Comparison of ENCODE assay signal across 9 mouse cellular contexts in genomic region chr11:54464557-54465244, GRCm38 (mm10). TPM values are rescaled to one million over a fixed set of nuclear protein-coding genes. Genes with fewer than 3 reads are reported as not detected.
DNase-seq lines count a peak whose midpoint lies in the region; ATAC-seq and TF ChIP-seq lines count a peak whose summit lies in the region.
"Had no signal": no experiment of that assay in that cellular context is flagged by ENCODE, and none has a peak within 500 bp of the region (broad histone marks: within the 10 kb centered on the region; RNA-seq: fewer than 3 reads in every experiment).

No protein-coding gene starts in this region.

- no peak for TF ChIP-seq POLR2A in spleen, adult 2 months (IDR thresholded peaks at IDR 0.05; ENCODE audit: low read depth, low read length)

- peaks cover 16% of the 10 kb centered on the region for H3K4me1 ChIP-seq in heart, embryonic 13.5 days
- H3K4me1 ChIP-seq in spleen, adult 2 months (ENCODE audit: control insufficient read depth, insufficient read depth, insufficient read length), result peaks cover 9% of the 10 kb centered on the region; the same call in 1 of the 2 replicates
- H3K4me1 ChIP-seq in heart, embryonic 16.5 days (ENCODE audit: control insufficient read depth, insufficient read depth, low read length), result peaks cover 13% of the 10 kb centered on the region
- no peaks in the 10 kb centered on the region for H3K4me1 ChIP-seq in midbrain, embryonic 10.5 days
- H3K4me1 ChIP-seq: embryonic facial prominence, embryonic 15.5 days had no signal

- intact Hi-C loops in heart, postnatal 36 days (cut with DNase I), result no loop called here

- no peak overlapping the region for H3K4me3 ChIP-seq in heart, embryonic 13.5 days
- no peak overlapping the region for H3K4me3 ChIP-seq in spleen, adult 2 months (ENCODE audit: extremely low read depth, insufficient read depth, insufficient read length)
- no peak overlapping the region for H3K4me3 ChIP-seq in heart, embryonic 16.5 days (ENCODE audit: low read length)
- no peak overlapping the region for H3K4me3 ChIP-seq in midbrain, embryonic 10.5 days
- H3K4me3 ChIP-seq: embryonic facial prominence, embryonic 15.5 days had no signal

- no peak overlapping the region for H3K4me2 ChIP-seq in heart, embryonic 13.5 days
- no peak overlapping the region for H3K4me2 ChIP-seq in heart, embryonic 16.5 days (ENCODE audit: low read depth, low read length)
- H3K4me2 ChIP-seq: embryonic facial prominence, embryonic 15.5 days had no signal

- H3K27ac ChIP-seq in heart, embryonic 13.5 days (replicated peaks), result peak overlapping the region; percentile 42
- peak overlapping the region; percentile 83 for H3K27ac ChIP-seq in spleen, adult 2 months (ENCODE audit: insufficient read depth, low read length)
- H3K27ac ChIP-seq in heart, embryonic 16.5 days (ENCODE audit: low read length), result peak overlapping the region; percentile 58
- no peak overlapping the region for H3K27ac ChIP-seq in midbrain, embryonic 10.5 days (replicated peaks)
- H3K27ac ChIP-seq: embryonic facial prominence, embryonic 15.5 days had no signal

- ATAC-seq in heart, embryonic 13.5 days (ENCODE audit: extremely low read depth, insufficient number of reproducible peaks, low FRiP score, low TSS enrichment), result no peak
- no peak for ATAC-seq in heart, embryonic 16.5 days (replicated peaks; ENCODE audit: extremely low read depth, insufficient read depth, low FRiP score)

- H3K9me3 ChIP-seq in heart, embryonic 13.5 days, result no peaks in the 10 kb centered on the region
- 0 out of 2 replicates have a peak, but pooled peaks cover 2% of the 10 kb centered on the region for H3K9me3 ChIP-seq in heart, embryonic 16.5 days (replicated peaks; ENCODE audit: control insufficient read depth, low read length)
- H3K9me3 ChIP-seq in midbrain, embryonic 10.5 days (replicated peaks), result 0 out of 2 replicates have a peak, but pooled peaks cover 3% of the 10 kb centered on the region
- H3K9me3 ChIP-seq: embryonic facial prominence, embryonic 15.5 days had no signal

- DNase-seq in heart, postnatal 36 days, result no peak
- no peak for DNase-seq in spleen, adult 2 months (ENCODE audit: low read depth in 1 of 2, low spot score in 2 of 2)
- DNase-seq in spleen, postnatal 14 days (ENCODE audit: low spot score in 2 of 2), result no peak
- peak; percentile 58 for DNase-seq in telencephalon, adult 2 months (ENCODE audit: low read depth, low spot score)
- DNase-seq in left cerebral cortex, adult 18-20 months (ENCODE audit: low spot score in 2 of 2), result no peak
- DNase-seq in midbrain, embryonic 10.5 days (ENCODE audit: low spot score), result no peak

- TF ChIP-seq CTCF in spleen, adult 2 months (IDR thresholded peaks at IDR 0.05; ENCODE audit: extremely low read depth, insufficient read depth, insufficient read length, insufficient replicate concordance), result no peak

- 49% methylated on average over 3 of the region's 3 CpGs for WGBS in heart, embryonic 13.5 days
- 12% methylated on average over 3 of the region's 3 CpGs for WGBS in spleen, adult 2 months
- WGBS in heart, embryonic 16.5 days, result 47% methylated on average over 3 of the region's 3 CpGs
- WGBS in midbrain, embryonic 10.5 days, result 76% methylated on average over 3 of the region's 3 CpGs

- no peaks in the 10 kb centered on the region for H3K27me3 ChIP-seq in heart, embryonic 13.5 days (replicated peaks)
- no peaks in the 10 kb centered on the region for H3K27me3 ChIP-seq in spleen, adult 2 months (ENCODE audit: control insufficient read depth, insufficient read depth, low read length)
- H3K27me3 ChIP-seq in heart, embryonic 16.5 days (ENCODE audit: control insufficient read depth, insufficient read depth, low read length), result no peaks in the 10 kb centered on the region
- no peaks in the 10 kb centered on the region for H3K27me3 ChIP-seq in midbrain, embryonic 10.5 days (ENCODE audit: low read depth, poor library complexity, severe bottlenecking)
- H3K27me3 ChIP-seq: embryonic facial prominence, embryonic 15.5 days had no signal

- H3K9ac ChIP-seq in heart, embryonic 13.5 days, result no peak overlapping the region
- no peak overlapping the region for H3K9ac ChIP-seq in heart, embryonic 16.5 days (ENCODE audit: low read length)
- H3K9ac ChIP-seq: embryonic facial prominence, embryonic 15.5 days had no signal

- peaks cover 27% of the 10 kb centered on the region for H3K36me3 ChIP-seq in heart, embryonic 13.5 days
- H3K36me3 ChIP-seq in spleen, adult 2 months (ENCODE audit: control insufficient read depth, insufficient read depth, low read length), result peaks cover 3% of the 10 kb centered on the region; the same call in 1 of the 2 replicates
- H3K36me3 ChIP-seq in heart, embryonic 16.5 days (ENCODE audit: control insufficient read depth, insufficient read depth), result peaks cover 8% of the 10 kb centered on the region; the same call in 1 of the 2 replicates
- H3K36me3 ChIP-seq in midbrain, embryonic 10.5 days, result peaks cover 16% of the 10 kb centered on the region
- H3K36me3 ChIP-seq: embryonic facial prominence, embryonic 15.5 days had no signal

RNA-seq across cellular contexts. Expression of gene Fnip1, which starts 26.7 kb away (rescaled TPM):
- polyA plus RNA-seq in heart, embryonic 13.5 days (2015; fragmentation: Nextera tagmentation; extraction: Ambion mirVana), result 7.2 and 7.9 TPM in 2 replicates
- 10 to 100 TPM; 39.0 to 41.1 TPM for total RNA-seq in heart, postnatal 36 days (2021)
- 1.1 and 1.2 TPM in 2 replicates for polyA plus RNA-seq in spleen, adult 2 months (2012; rRNA removed)
- 8.7 and 9.3 TPM in 2 replicates for polyA plus RNA-seq in heart, embryonic 16.5 days (2015; fragmentation: Nextera tagmentation; extraction: Ambion mirVana)
- 10 to 100 TPM; 39.8 to 40.5 TPM for total RNA-seq in left cerebral cortex, adult 18-20 months (2021)
- polyA plus RNA-seq in midbrain, embryonic 10.5 days (2016; fragmentation: Nextera tagmentation; extraction: Ambion mirVana), result 8.7 and 9.4 TPM in 2 replicates

RNA-seq across cellular contexts. Expression of gene Rapgef6, which starts 57.9 kb away (rescaled TPM):
- 24.0 and 24.8 TPM in 2 replicates for polyA plus RNA-seq in heart, embryonic 13.5 days (2015; fragmentation: Nextera tagmentation; extraction: Ambion mirVana)
- 10 to 100 TPM; 17.5 to 18.4 TPM for total RNA-seq in heart, postnatal 36 days (2021)
- polyA plus RNA-seq in spleen, adult 2 months (2012; rRNA removed), result 47.2 and 58.4 TPM in 2 replicates
- 30.7 and 33.5 TPM in 2 replicates for polyA plus RNA-seq in heart, embryonic 16.5 days (2015; fragmentation: Nextera tagmentation; extraction: Ambion mirVana)
- 10 to 100 TPM; 33.5 to 39.2 TPM for total RNA-seq in left cerebral cortex, adult 18-20 months (2021)
- polyA plus RNA-seq in midbrain, embryonic 10.5 days (2016; fragmentation: Nextera tagmentation; extraction: Ambion mirVana), result 31.3 and 33.1 TPM in 2 replicates
